Mouse (Mus musculus): ENCODE data around the gene Gm26897. TPM values are rescaled to one million over a fixed set of nuclear protein-coding genes. Genes with fewer than 3 reads are reported as not detected.

The Gm26897 gene
- polyA plus RNA-seq (2015; fragmentation: Nextera tagmentation; extraction: Ambion mirVana) = not detected in 2 replicates

DNA sequence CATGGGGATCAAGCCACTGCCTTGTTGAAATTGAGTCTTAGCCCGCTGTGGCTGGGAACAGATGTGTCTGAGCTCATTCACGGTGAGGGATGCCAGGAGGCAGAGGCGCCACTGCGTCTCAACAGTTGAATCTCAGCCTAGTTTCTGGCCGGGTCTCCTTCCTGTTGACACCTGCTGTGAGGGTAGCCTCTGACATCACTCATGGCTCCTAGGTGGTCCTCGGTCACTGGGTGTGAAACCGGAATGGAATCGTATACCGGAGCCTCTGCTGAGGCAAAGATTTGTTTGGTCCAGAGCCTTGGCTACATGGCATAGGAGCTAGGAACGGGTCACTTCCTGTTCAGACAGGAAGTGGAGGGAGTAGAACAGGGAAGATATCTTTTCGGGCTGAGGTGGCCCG lies at the start of gene Gm26897:
TSS of gene Gm26897 (plus strand) at position 74 of the 400 bp plus-strand sequence.

All from neural tube, postnatal 0 days (tissue).